Mouse (Mus musculus): ENCODE measurements around the gene Rfx7. TPM values are rescaled to one million over a fixed set of nuclear protein-coding genes. Genes with fewer than 3 reads are reported as not detected.
A peak's percentile ranks its signal among the peaks of the same experiment; 100 is the strongest.

Gene Rfx7
- polyA plus RNA-seq (2014; fragmentation: Nextera tagmentation; extraction: Ambion mirVana) = 18.4 and 19.8 TPM in 2 replicates

DNA sequence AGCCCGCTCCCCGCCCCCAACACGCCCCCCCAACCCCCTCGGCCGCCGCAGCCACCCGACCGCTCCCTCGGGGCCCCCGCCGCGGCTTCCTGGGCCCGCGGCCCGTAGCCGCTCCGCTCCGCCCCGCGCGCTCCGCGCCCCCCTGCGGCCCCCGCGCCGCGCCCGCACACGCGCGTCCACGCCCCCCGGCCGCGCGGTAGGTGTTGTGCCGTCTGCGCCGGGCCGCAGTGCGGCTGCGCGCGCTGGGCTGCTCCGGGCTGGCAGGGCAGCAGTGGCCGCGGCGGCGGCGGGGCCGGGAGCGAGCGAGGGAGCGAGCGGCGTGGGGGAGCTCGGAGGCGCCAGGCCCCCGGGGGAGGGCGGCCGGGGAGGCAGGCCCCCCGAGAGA is at the start of gene Rfx7:
TSS of gene Rfx7 (plus strand) at position 245 of the 385 bp plus-strand sequence.
- under 1% methylated on average over 18 of the region's 63 CpGs for WGBS
- Histone ChIP-seq H3K9ac (ENCODE audit: low read length) (peak within 1 kb of the TSS; percentile 96), H3K27me3 (ENCODE audit: control insufficient read depth, insufficient read depth, low read length) (no peaks in the 10 kb centered on the region), H3K4me2 (ENCODE audit: low read depth, severe bottlenecking) (peak within 1 kb of the TSS; percentile 74), H3K36me3 (ENCODE audit: control insufficient read depth, insufficient read depth, low read length) (no peaks in the 10 kb centered on the region), H3K27ac (replicated peaks; ENCODE audit: low read depth, low read length) (peak within 1 kb of the TSS; percentile 98), H3K4me1 (ENCODE audit: control insufficient read depth, insufficient read depth, low read length) (peaks cover 5% of the 10 kb centered on the region; the same call in 1 of the 2 replicates), H3K4me3 (ENCODE audit: low read depth, low read length) (peak within 1 kb of the TSS; percentile 79), H3K9me3 (ENCODE audit: control insufficient read depth, low read length) (no peaks in the 10 kb centered on the region)
- peak; percentile 81 for ATAC-seq (ENCODE audit: insufficient number of reproducible peaks, low FRiP score, low TSS enrichment, low read depth)
- DNase-seq (ENCODE audit: low spot score) = no peak

DNA sequence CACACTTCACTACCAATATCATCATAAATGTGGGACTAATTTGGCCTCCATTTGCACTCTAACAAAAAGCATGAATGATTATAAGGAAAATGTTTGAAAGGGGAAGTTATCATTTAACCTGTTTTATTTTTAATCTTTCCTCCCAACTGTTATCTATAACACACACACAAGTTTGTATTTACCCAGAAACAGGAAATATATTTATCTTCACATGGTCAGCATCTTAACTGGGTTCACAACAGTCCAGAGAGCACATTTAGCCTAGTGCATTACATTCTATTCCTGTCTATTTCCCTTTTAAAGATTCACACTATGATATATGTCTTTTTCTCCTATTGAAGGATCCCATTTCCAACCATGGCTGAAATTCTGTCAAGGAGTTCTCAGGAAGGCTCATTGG is 43.5 kb upstream of the Rfx7 start:
- ATAC-seq (ENCODE audit: insufficient number of reproducible peaks, low FRiP score, low TSS enrichment, low read depth) (no peak), DNase-seq (ENCODE audit: low spot score) (no peak)
- peaks cover 8% of the 10 kb centered on the region for H3K36me3 ChIP-seq (ENCODE audit: control insufficient read depth, insufficient read depth, low read length)
- no peak overlapping the region for H3K9ac ChIP-seq (ENCODE audit: low read length)
- H3K27me3 ChIP-seq (ENCODE audit: control insufficient read depth, insufficient read depth, low read length) = no peaks in the 10 kb centered on the region
- H3K4me3 ChIP-seq (ENCODE audit: low read depth, low read length) = no peak overlapping the region
- H3K27ac ChIP-seq (replicated peaks; ENCODE audit: low read depth, low read length) = no peak overlapping the region
- no peak overlapping the region for H3K4me2 ChIP-seq (ENCODE audit: low read depth, severe bottlenecking)
- H3K4me1 ChIP-seq (ENCODE audit: control insufficient read depth, insufficient read depth, low read length) = peaks cover 4% of the 10 kb centered on the region; the same call in 1 of the 2 replicates
- no peaks in the 10 kb centered on the region for H3K9me3 ChIP-seq (ENCODE audit: control insufficient read depth, low read length)

DNA sequence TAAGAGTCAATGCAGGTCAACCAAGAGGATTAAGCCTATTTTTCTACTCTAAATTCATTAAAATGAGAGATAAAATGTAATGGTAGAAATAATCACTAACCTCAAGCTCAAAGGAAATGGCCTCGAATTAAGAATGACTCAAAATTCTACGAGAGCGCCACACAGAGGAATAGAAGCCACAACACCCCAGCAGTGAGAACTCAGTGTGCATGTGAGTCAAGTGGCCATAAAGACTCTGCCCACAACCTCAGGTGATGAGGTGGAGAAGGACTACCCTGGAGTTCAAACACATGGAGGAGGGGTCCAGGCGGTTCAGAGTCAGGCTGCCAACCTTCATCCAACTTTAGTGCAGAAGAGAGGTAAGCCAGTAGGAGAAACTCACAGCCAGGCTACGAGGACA is 42.9 kb upstream of the Rfx7 start:
- 92% methylated on average over 5 of the region's 5 CpGs for WGBS
- Histone ChIP-seq H3K4me3 (ENCODE audit: low read depth, low read length) (no peak overlapping the region), H3K4me2 (ENCODE audit: low read depth, severe bottlenecking) (no peak overlapping the region), H3K4me1 (ENCODE audit: control insufficient read depth, insufficient read depth, low read length) (peaks cover 4% of the 10 kb centered on the region; the same call in 1 of the 2 replicates), H3K9ac (ENCODE audit: low read length) (no peak overlapping the region), H3K9me3 (ENCODE audit: control insufficient read depth, low read length) (no peaks in the 10 kb centered on the region), H3K27ac (replicated peaks; ENCODE audit: low read depth, low read length) (no peak overlapping the region), H3K36me3 (ENCODE audit: control insufficient read depth, insufficient read depth, low read length) (peaks cover 8% of the 10 kb centered on the region), H3K27me3 (ENCODE audit: control insufficient read depth, insufficient read depth, low read length) (no peaks in the 10 kb centered on the region)
- DNase-seq (ENCODE audit: low spot score) (no peak), ATAC-seq (ENCODE audit: insufficient number of reproducible peaks, low FRiP score, low TSS enrichment, low read depth) (no peak)

DNA sequence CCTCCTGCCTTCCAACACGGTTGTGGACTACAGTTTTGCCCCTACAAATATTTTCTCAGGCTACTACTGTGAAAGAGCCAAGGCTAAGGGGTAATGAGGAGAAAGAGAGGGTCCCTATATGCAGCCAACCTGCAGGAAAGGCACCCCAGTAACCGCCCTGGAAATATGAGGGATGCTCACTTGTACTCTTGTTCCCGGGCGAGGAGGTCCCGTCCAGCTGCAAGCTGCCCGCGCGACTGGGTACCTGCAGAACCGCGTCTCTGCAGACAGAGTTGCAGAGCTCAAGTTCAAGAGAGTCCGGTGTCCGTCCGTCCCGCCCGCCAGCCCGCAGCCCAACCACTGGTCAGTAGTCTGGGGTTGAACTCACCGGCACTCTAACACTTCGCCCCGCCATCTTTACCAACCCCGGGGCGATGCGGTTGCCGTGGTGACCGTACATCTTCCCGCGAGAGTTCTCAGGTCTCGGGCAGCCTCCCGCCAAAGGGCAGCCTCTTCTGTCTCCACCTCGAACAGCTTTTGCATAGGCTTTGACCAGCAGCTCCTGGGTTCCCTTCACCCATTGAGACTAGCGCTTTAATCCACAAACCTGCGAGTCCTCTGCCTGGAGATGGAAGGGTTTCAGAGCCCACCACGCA is 40.4 kb upstream of the Rfx7 start:
- H3K27me3 ChIP-seq (ENCODE audit: control insufficient read depth, insufficient read depth, low read length) = no peaks in the 10 kb centered on the region
- H3K27ac ChIP-seq (replicated peaks; ENCODE audit: low read depth, low read length) = peak overlapping the region; percentile 68
- peak; percentile 96 for DNase-seq (ENCODE audit: low spot score)
- 0 out of 2 replicates have a peak, but pooled peaks cover 2% of the 10 kb centered on the region for H3K36me3 ChIP-seq (ENCODE audit: control insufficient read depth, insufficient read depth, low read length)
- H3K4me2 ChIP-seq (ENCODE audit: low read depth, severe bottlenecking) = peak overlapping the region; percentile 54
- H3K9ac ChIP-seq (ENCODE audit: low read length) = peak overlapping the region; percentile 82
- peaks cover 4% of the 10 kb centered on the region; the same call in 1 of the 2 replicates for H3K4me1 ChIP-seq (ENCODE audit: control insufficient read depth, insufficient read depth, low read length)
- no peaks in the 10 kb centered on the region for H3K9me3 ChIP-seq (ENCODE audit: control insufficient read depth, low read length)
- WGBS = under 1% methylated on average over 32 of the region's 32 CpGs
- H3K4me3 ChIP-seq (ENCODE audit: low read depth, low read length) = peak overlapping the region; percentile 78
- ATAC-seq (ENCODE audit: insufficient number of reproducible peaks, low FRiP score, low TSS enrichment, low read depth) = peak; percentile 87; the same call in 1 of the 2 replicates

DNA sequence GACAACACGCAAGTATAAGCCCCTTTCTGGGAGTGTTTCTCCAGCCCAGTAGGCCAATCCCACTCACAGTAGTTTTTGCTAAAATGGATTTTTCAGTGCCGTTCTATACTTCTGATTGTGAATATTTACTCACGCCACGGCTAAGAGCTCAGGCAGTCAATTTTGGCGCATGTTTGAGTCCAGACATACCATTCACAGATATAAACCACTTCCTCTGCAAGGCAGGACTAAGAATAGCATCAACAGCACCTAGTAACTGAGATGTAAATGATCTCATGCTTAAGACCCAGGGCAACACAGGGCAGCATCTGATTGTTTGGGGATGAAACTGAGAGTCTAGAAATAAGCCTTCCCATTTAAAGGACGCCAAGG is 39.9 kb upstream of the Rfx7 start, which contains the start of gene Tex9:
TSS of gene Tex9 (minus strand) at position 19 of the 372 bp plus-strand sequence.
- no peak for DNase-seq (ENCODE audit: low spot score)
- 22% methylated on average over 6 of the region's 6 CpGs for WGBS
- Histone ChIP-seq H3K4me3 (ENCODE audit: low read depth, low read length) (peak within 1 kb of the TSS; percentile 78), H3K9me3 (ENCODE audit: control insufficient read depth, low read length) (no peaks in the 10 kb centered on the region), H3K4me2 (ENCODE audit: low read depth, severe bottlenecking) (peak within 1 kb of the TSS; percentile 54), H3K36me3 (ENCODE audit: control insufficient read depth, insufficient read depth, low read length) (no peaks in the 10 kb centered on the region), H3K27ac (replicated peaks; ENCODE audit: low read depth, low read length) (peak within 1 kb of the TSS; percentile 68), H3K9ac (ENCODE audit: low read length) (peak within 1 kb of the TSS; percentile 82), H3K4me1 (ENCODE audit: control insufficient read depth, insufficient read depth, low read length) (peaks cover 4% of the 10 kb centered on the region; the same call in 1 of the 2 replicates), H3K27me3 (ENCODE audit: control insufficient read depth, insufficient read depth, low read length) (no peaks in the 10 kb centered on the region)
- ATAC-seq (ENCODE audit: insufficient number of reproducible peaks, low FRiP score, low TSS enrichment, low read depth) = no peak

DNA sequence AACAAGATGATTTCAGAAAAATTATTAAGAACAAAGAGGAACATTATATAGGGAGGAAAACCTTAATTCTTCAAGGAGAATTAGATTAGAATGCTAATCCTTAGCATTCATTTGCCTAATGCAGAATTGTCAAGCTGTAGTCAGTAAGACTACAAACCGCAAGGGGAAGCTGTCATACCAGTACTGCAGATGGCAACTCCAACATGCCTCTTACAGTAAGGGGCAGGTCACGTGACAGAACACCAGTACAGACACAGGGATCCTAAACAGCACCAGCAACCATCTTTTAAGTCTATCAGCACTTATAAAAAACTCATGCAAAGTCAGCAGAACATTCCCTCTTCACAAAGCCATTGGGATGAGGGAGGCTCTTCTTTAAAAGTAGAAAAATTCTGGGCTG is 38.6 kb upstream of the Rfx7 start:
- no peaks in the 10 kb centered on the region for H3K27me3 ChIP-seq (ENCODE audit: control insufficient read depth, insufficient read depth, low read length)

DNA sequence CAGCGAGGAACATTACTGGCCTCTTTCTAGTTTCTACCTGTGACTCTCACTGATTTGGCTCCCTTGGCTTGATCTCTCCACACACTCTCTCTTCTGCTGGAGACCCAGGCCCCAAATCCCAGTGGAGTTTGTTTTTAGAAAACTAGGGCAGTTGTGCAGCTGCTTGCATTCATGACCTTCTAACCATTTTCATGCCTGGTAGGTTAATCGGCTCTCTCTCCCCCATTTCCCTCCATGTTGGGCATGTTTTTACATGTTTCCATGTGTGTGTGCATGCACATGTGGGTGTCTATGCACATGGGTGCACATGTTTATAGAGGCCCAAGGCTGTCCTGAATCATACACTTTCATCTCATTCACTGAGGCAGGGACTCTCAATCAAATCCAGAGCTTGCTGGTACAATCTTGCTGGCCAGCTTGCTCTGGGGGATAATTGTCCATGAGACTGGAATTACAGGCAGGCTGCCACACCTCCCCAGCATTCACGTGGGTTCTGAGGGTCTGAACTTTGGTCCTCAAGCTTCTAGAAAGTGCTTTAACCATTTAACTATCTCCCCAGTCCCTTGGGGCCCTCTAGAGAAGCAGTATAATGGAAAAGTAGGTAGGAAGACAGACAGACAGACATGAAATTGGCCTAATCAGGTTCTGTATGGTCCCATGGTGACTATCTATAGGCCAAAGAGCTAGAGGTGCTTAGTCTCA is 37.9 kb upstream of the Rfx7 start:
- 85% methylated on average over 3 of the region's 3 CpGs for WGBS
- H3K4me1 ChIP-seq (ENCODE audit: control insufficient read depth, insufficient read depth, low read length) = peaks cover 4% of the 10 kb centered on the region; the same call in 1 of the 2 replicates

More for the DNA sequence above, 38.6 kb upstream of the Rfx7 start:
- Histone ChIP-seq H3K9ac (ENCODE audit: low read length) (no peak overlapping the region), H3K4me3 (ENCODE audit: low read depth, low read length) (no peak overlapping the region), H3K4me2 (ENCODE audit: low read depth, severe bottlenecking) (no peak overlapping the region), H3K4me1 (ENCODE audit: control insufficient read depth, insufficient read depth, low read length) (peaks cover 4% of the 10 kb centered on the region; the same call in 1 of the 2 replicates), H3K36me3 (ENCODE audit: control insufficient read depth, insufficient read depth, low read length) (no peaks in the 10 kb centered on the region), H3K9me3 (ENCODE audit: control insufficient read depth, low read length) (no peaks in the 10 kb centered on the region), H3K27ac (replicated peaks; ENCODE audit: low read depth, low read length) (no peak overlapping the region)
- 82% methylated on average over 2 of the region's 2 CpGs for WGBS
- no peak for DNase-seq (ENCODE audit: low spot score)
- ATAC-seq (ENCODE audit: insufficient number of reproducible peaks, low FRiP score, low TSS enrichment, low read depth) = no peak

DNA sequence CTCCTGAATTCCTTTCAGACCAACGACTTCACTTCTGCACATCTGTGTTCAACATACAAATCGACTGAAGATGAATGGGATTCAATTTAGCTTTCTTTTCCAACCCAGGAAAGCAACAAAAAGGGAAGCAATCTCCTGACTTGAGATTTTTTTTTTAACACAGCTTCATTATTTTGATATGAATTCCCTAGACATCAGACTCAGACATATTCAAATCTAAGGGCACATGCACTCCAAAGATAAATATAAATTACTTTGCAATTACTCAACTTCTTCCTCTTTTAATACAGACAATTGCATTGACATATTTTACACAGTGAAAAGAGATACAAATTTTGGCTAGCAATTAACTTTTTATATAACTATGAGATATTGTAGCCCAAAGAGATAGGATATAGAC is 35.3 kb upstream of the Rfx7 start:
- DNase-seq (ENCODE audit: low spot score) (no peak), ATAC-seq (ENCODE audit: insufficient number of reproducible peaks, low FRiP score, low TSS enrichment, low read depth) (no peak)
- Histone ChIP-seq H3K4me1 (ENCODE audit: control insufficient read depth, insufficient read depth, low read length) (no peaks in the 10 kb centered on the region), H3K4me2 (ENCODE audit: low read depth, severe bottlenecking) (no peak overlapping the region), H3K27me3 (ENCODE audit: control insufficient read depth, insufficient read depth, low read length) (no peaks in the 10 kb centered on the region), H3K9ac (ENCODE audit: low read length) (no peak overlapping the region), H3K9me3 (ENCODE audit: control insufficient read depth, low read length) (no peaks in the 10 kb centered on the region), H3K4me3 (ENCODE audit: low read depth, low read length) (no peak overlapping the region), H3K27ac (replicated peaks; ENCODE audit: low read depth, low read length) (no peak overlapping the region), H3K36me3 (ENCODE audit: control insufficient read depth, insufficient read depth, low read length) (no peaks in the 10 kb centered on the region)
- 76% methylated on average over 2 of the region's 2 CpGs for WGBS

More for the DNA sequence above, 37.9 kb upstream of the Rfx7 start:
- ATAC-seq (ENCODE audit: insufficient number of reproducible peaks, low FRiP score, low TSS enrichment, low read depth) (no peak), DNase-seq (ENCODE audit: low spot score) (no peak)
- H3K36me3 ChIP-seq (ENCODE audit: control insufficient read depth, insufficient read depth, low read length) = no peaks in the 10 kb centered on the region
- no peaks in the 10 kb centered on the region for H3K9me3 ChIP-seq (ENCODE audit: control insufficient read depth, low read length)
- no peak overlapping the region for H3K4me3 ChIP-seq (ENCODE audit: low read depth, low read length)
- no peak overlapping the region for H3K4me2 ChIP-seq (ENCODE audit: low read depth, severe bottlenecking)
- H3K9ac ChIP-seq (ENCODE audit: low read length) = no peak overlapping the region
- no peaks in the 10 kb centered on the region for H3K27me3 ChIP-seq (ENCODE audit: control insufficient read depth, insufficient read depth, low read length)
- H3K27ac ChIP-seq (replicated peaks; ENCODE audit: low read depth, low read length) = no peak overlapping the region

Measured in limb, embryonic 11.5 days (tissue).